ENCODE assay signal across 17 mouse cellular contexts in the genomic region with DNA sequence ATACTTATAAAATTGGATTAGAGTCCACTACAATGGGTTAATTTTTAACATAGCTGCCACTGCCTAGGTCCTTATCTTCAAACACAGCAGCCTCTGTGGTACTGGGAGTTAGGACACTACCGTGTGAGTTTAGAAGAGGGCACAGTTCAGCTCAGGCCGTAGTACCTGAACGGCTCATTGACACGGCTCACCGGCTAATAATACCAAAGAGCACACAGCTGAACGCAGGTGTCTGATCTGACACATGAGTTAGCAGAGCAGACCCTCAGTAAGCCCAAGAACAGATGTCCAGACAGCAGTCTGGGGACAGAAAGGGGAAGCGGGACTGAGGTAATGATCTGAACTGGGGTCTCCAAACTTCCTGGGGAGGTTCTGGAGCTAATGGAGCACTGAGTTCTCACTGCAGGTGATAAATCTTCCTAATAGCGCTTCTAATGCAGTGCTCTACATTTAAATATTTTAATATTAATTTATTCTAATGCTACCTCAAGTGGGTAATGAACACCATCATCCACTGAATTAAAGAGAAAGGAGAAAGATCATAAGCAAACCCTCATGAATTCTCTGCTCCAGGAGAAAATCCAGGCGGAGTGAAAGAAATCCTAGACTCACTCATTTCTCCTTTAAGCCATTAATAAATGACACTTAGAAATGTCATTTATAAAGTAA.
DNase-seq lines count a peak whose midpoint lies in the region; ATAC-seq and TF ChIP-seq lines count a peak whose summit lies in the region.
"Had no signal": no experiment of that assay in that cellular context is flagged by ENCODE, and none has a peak within 500 bp of the region (broad histone marks: within the 10 kb centered on the region; RNA-seq: fewer than 3 reads in every experiment).

No protein-coding gene starts in this region.

- TF ChIP-seq CTCF in stomach, postnatal 0 days (IDR thresholded peaks at IDR 0.05; ENCODE audit: low read depth) = no peak

- no peaks in the 10 kb centered on the region for H3K4me1 ChIP-seq in hindbrain, embryonic 12.5 days
- H3K4me1 ChIP-seq in hindbrain, embryonic 10.5 days (replicated peaks) = no peaks in the 10 kb centered on the region
- H3K4me1 ChIP-seq in stomach, embryonic 14.5 days (ENCODE audit: control insufficient read depth, insufficient read depth, low read length) = no peaks in the 10 kb centered on the region
- no peaks in the 10 kb centered on the region for H3K4me1 ChIP-seq in stomach, postnatal 0 days (replicated peaks; ENCODE audit: control insufficient read depth, insufficient read depth)
- no peaks in the 10 kb centered on the region; the same call in 1 of the 2 replicates for H3K4me1 ChIP-seq in liver, embryonic 12.5 days
- H3K4me1 ChIP-seq: limb, embryonic 15.5 days had no signal

- 0 out of 2 replicates have a peak overlapping the region, but pooled peaks have one; percentile 5 for H3K27ac ChIP-seq in hindbrain, embryonic 12.5 days
- H3K27ac ChIP-seq in hindbrain, embryonic 10.5 days = no peak overlapping the region
- no peak overlapping the region for H3K27ac ChIP-seq in stomach, embryonic 14.5 days (ENCODE audit: low read length)
- no peak overlapping the region for H3K27ac ChIP-seq in stomach, postnatal 0 days (replicated peaks)
- H3K27ac ChIP-seq in liver, embryonic 12.5 days = no peak overlapping the region
- H3K27ac ChIP-seq: heart, embryonic 13.5 days; limb, embryonic 15.5 days had no signal

- no peak overlapping the region for H3K4me2 ChIP-seq in hindbrain, embryonic 12.5 days (replicated peaks)
- no peak overlapping the region for H3K4me2 ChIP-seq in stomach, embryonic 14.5 days (replicated peaks; ENCODE audit: low read depth, low read length)
- no peak overlapping the region for H3K4me2 ChIP-seq in stomach, postnatal 0 days (replicated peaks; ENCODE audit: low read depth)
- no peak overlapping the region for H3K4me2 ChIP-seq in liver, embryonic 12.5 days
- H3K4me2 ChIP-seq: heart, embryonic 13.5 days; limb, embryonic 15.5 days had no signal

- no peaks in the 10 kb centered on the region for H3K9me3 ChIP-seq in hindbrain, embryonic 12.5 days (replicated peaks)
- no peaks in the 10 kb centered on the region for H3K9me3 ChIP-seq in hindbrain, embryonic 10.5 days
- no peaks in the 10 kb centered on the region for H3K9me3 ChIP-seq in stomach, embryonic 14.5 days (ENCODE audit: control insufficient read depth, low read depth, low read length)
- no peaks in the 10 kb centered on the region for H3K9me3 ChIP-seq in stomach, postnatal 0 days (ENCODE audit: control insufficient read depth, low read length)
- H3K9me3 ChIP-seq in liver, embryonic 12.5 days (replicated peaks) = no peaks in the 10 kb centered on the region
- H3K9me3 ChIP-seq: heart, embryonic 13.5 days; limb, embryonic 15.5 days had no signal

- no peak overlapping the region for H3K4me3 ChIP-seq in hindbrain, embryonic 12.5 days
- H3K4me3 ChIP-seq in hindbrain, embryonic 10.5 days = no peak overlapping the region
- H3K4me3 ChIP-seq in stomach, embryonic 14.5 days (ENCODE audit: low read depth, low read length) = no peak overlapping the region
- no peak overlapping the region for H3K4me3 ChIP-seq in stomach, postnatal 0 days (ENCODE audit: low read depth, low read length)
- H3K4me3 ChIP-seq in liver, embryonic 12.5 days = no peak overlapping the region
- H3K4me3 ChIP-seq: erythroblast, embryonic 14.5 days; heart, embryonic 13.5 days; limb, embryonic 15.5 days had no signal

- ATAC-seq in hindbrain, embryonic 12.5 days (ENCODE audit: low FRiP score) = peak; percentile 43; the same call in 1 of the 2 replicates
- ATAC-seq in stomach, embryonic 14.5 days (ENCODE audit: insufficient number of reproducible peaks, insufficient read depth, low FRiP score, low read depth) = peak; percentile 53; the same call in 1 of the 2 replicates
- no peak for ATAC-seq in stomach, postnatal 0 days (ENCODE audit: low FRiP score, low TSS enrichment)
- ATAC-seq in liver, embryonic 12.5 days = peak; percentile 42; the same call in 1 of the 2 replicates

- no peak for DNase-seq in hindbrain, embryonic 10.5 days (ENCODE audit: low spot score)
- no peak for DNase-seq in stomach, postnatal 0 days (ENCODE audit: low spot score)
- DNase-seq in layer of hippocampus, postnatal 10 days (ENCODE audit: low spot score in 2 of 2) = no peak
- DNase-seq in heart, adult 11 months = no peak
- DNase-seq in spleen, postnatal 10 days (ENCODE audit: low spot score in 2 of 2) = no peak
- DNase-seq: cerebellum, adult 18-20 months; gastrocnemius, postnatal 14 days; kidney, postnatal 4 days; spleen, adult 18-20 months; thymus, adult 2 months had no signal

- TF ChIP-seq EP300 in stomach, postnatal 0 days (optimal IDR thresholded peaks at IDR 0.05) = no peak

- no peaks in the 10 kb centered on the region for H3K36me3 ChIP-seq in hindbrain, embryonic 12.5 days
- no peaks in the 10 kb centered on the region for H3K36me3 ChIP-seq in hindbrain, embryonic 10.5 days
- H3K36me3 ChIP-seq in stomach, embryonic 14.5 days (ENCODE audit: control insufficient read depth, insufficient read depth, low read length) = no peaks in the 10 kb centered on the region
- no peaks in the 10 kb centered on the region for H3K36me3 ChIP-seq in stomach, postnatal 0 days (ENCODE audit: control insufficient read depth, insufficient read depth, low read length)
- H3K36me3 ChIP-seq in liver, embryonic 12.5 days = no peaks in the 10 kb centered on the region
- H3K36me3 ChIP-seq: G1E; heart, embryonic 13.5 days; limb, embryonic 15.5 days had no signal

- H3K27me3 ChIP-seq in hindbrain, embryonic 12.5 days = no peaks in the 10 kb centered on the region
- no peaks in the 10 kb centered on the region for H3K27me3 ChIP-seq in hindbrain, embryonic 10.5 days (ENCODE audit: insufficient read depth, poor library complexity, severe bottlenecking)
- H3K27me3 ChIP-seq in stomach, embryonic 14.5 days (ENCODE audit: control insufficient read depth, insufficient read depth, low read length) = no peaks in the 10 kb centered on the region
- H3K27me3 ChIP-seq in stomach, postnatal 0 days (ENCODE audit: control insufficient read depth, insufficient read depth, low read length) = no peaks in the 10 kb centered on the region
- no peaks in the 10 kb centered on the region for H3K27me3 ChIP-seq in liver, embryonic 12.5 days (replicated peaks)
- H3K27me3 ChIP-seq: heart, embryonic 13.5 days; limb, embryonic 15.5 days had no signal

- WGBS in hindbrain, embryonic 12.5 days = 68% methylated on average over 9 of the region's 9 CpGs
- 88% methylated on average over 9 of the region's 9 CpGs for WGBS in hindbrain, embryonic 10.5 days
- WGBS in stomach, embryonic 14.5 days = 59% methylated on average over 9 of the region's 9 CpGs
- WGBS in stomach, postnatal 0 days = 69% methylated on average over 9 of the region's 9 CpGs
- WGBS in liver, embryonic 12.5 days (ENCODE audit: insufficient replicate concordance) = 39% methylated on average over 9 of the region's 9 CpGs

- H3K9ac ChIP-seq in hindbrain, embryonic 12.5 days = no peak overlapping the region
- H3K9ac ChIP-seq in stomach, embryonic 14.5 days (replicated peaks; ENCODE audit: low read depth, low read length) = no peak overlapping the region
- no peak overlapping the region for H3K9ac ChIP-seq in stomach, postnatal 0 days (ENCODE audit: low read length)
- no peak overlapping the region for H3K9ac ChIP-seq in liver, embryonic 12.5 days
- H3K9ac ChIP-seq: heart, embryonic 13.5 days; limb, embryonic 15.5 days had no signal
